11 mouse cellular contexts compared by ENCODE assay signal in the genomic region with DNA sequence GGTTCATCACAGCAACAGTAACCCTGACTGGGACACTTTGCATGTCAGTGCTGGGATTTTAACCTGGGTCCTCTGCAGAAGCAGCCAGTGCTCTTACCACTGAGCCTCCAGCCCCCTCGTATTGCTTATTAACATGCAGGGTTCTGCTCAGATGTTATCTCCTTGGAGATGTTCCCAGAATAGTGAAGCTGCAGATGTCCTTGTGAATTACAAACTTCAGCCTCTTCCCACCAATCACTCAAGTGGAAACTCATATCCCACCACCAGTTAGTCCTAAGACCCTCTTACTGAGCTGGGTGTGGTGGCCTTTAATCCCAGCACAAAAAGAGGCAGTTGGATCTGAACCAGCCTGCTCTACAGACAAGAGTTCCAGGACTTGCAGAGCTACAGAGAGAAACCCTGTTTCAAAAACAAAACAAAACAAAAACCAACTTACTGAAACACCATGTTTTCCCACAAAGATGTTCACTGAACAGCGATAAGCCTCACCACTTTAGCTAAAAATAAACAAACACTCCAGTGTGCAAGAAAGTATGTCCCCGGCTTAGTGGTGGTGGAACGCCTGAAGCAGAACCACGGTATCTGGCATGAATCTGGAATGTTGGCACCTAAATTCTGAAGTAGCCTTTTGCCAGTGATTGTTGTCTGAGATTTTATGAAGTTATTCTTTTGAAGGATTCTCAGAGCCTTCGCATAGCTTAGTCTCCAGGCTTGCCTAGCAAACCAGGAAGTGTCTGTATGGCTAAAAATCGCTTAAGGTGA. TPM values are rescaled to one million over a fixed set of nuclear protein-coding genes. Genes with fewer than 3 reads are reported as not detected.
DNase-seq lines count a peak whose midpoint lies in the region; ATAC-seq and TF ChIP-seq lines count a peak whose summit lies in the region.
"Had no signal": no experiment of that assay in that cellular context is flagged by ENCODE, and none has a peak within 500 bp of the region (broad histone marks: within the 10 kb centered on the region; RNA-seq: fewer than 3 reads in every experiment).

No protein-coding gene starts in this region.

- no peak overlapping the region for H3ac ChIP-seq in myocyte (ENCODE audit: control insufficient read depth, insufficient read length)

- WGBS in heart, postnatal 0 days = 25% methylated on average over 7 of the region's 7 CpGs
- 73% methylated on average over 7 of the region's 7 CpGs for WGBS in midbrain, embryonic 13.5 days
- WGBS in midbrain, embryonic 10.5 days = 86% methylated on average over 7 of the region's 7 CpGs

- no peak for ATAC-seq in heart, postnatal 0 days (ENCODE audit: insufficient read depth, low read depth)
- ATAC-seq in midbrain, embryonic 13.5 days = no peak

- no peaks in the 10 kb centered on the region for H3K27me3 ChIP-seq in heart, postnatal 0 days (ENCODE audit: control insufficient read depth, insufficient read depth, low read length)
- no peaks in the 10 kb centered on the region for H3K27me3 ChIP-seq in midbrain, embryonic 13.5 days
- H3K27me3 ChIP-seq in midbrain, embryonic 10.5 days (ENCODE audit: low read depth, poor library complexity, severe bottlenecking) = no peaks in the 10 kb centered on the region
- H3K27me3 ChIP-seq in myocyte (ENCODE audit: control insufficient read depth, insufficient read depth, insufficient read length) = no peaks in the 10 kb centered on the region
- H3K27me3 ChIP-seq: embryonic facial prominence, embryonic 13.5 days had no signal

- TF ChIP-seq POLR2A in myocyte (IDR thresholded peaks at IDR 0.05; ENCODE audit: insufficient read length, low read depth) = no peak

- no peak for TF ChIP-seq CTCF in heart, postnatal 0 days (IDR thresholded peaks at IDR 0.05; ENCODE audit: low read depth)

- peak overlapping the region; percentile 47; the same call in 1 of the 2 replicates for H3K27ac ChIP-seq in heart, postnatal 0 days (ENCODE audit: low read depth)
- H3K27ac ChIP-seq in midbrain, embryonic 13.5 days = peak overlapping the region; percentile 67
- no peak overlapping the region for H3K27ac ChIP-seq in midbrain, embryonic 10.5 days (replicated peaks)
- H3K27ac ChIP-seq: embryonic facial prominence, embryonic 13.5 days; kidney, postnatal 0 days; liver, embryonic 14.5 days had no signal

- peak; percentile 33 for DNase-seq in adrenal gland, adult 2 months
- no peak for DNase-seq in adrenal gland, adult 18-20 months (ENCODE audit: low spot score in 2 of 2)
- DNase-seq in heart, postnatal 0 days (ENCODE audit: low spot score) = no peak
- no peak for DNase-seq in heart, adult 18-20 months
- no peak for DNase-seq in midbrain, embryonic 10.5 days (ENCODE audit: low spot score)
- no peak for DNase-seq in embryo, embryonic 10 days (ENCODE audit: low spot score)

- H3K79me2 ChIP-seq in myocyte (ENCODE audit: control insufficient read depth, insufficient read depth) = peaks cover 48% of the 10 kb centered on the region

- no peak overlapping the region for H3K4me3 ChIP-seq in heart, postnatal 0 days (ENCODE audit: low read depth, low read length)
- H3K4me3 ChIP-seq in midbrain, embryonic 13.5 days (replicated peaks) = no peak overlapping the region
- no peak overlapping the region for H3K4me3 ChIP-seq in midbrain, embryonic 10.5 days
- no peak overlapping the region for H3K4me3 ChIP-seq in myocyte
- H3K4me3 ChIP-seq: embryonic facial prominence, embryonic 13.5 days had no signal

- H3K4me2 ChIP-seq in heart, postnatal 0 days (ENCODE audit: low read depth, low read length) = no peak overlapping the region
- H3K4me2 ChIP-seq in midbrain, embryonic 13.5 days (replicated peaks) = no peak overlapping the region; the same call in 1 of the 2 replicates
- H3K4me2 ChIP-seq in myocyte (ENCODE audit: low read depth) = peak overlapping the region; percentile 2
- H3K4me2 ChIP-seq: embryonic facial prominence, embryonic 13.5 days had no signal

- peaks cover 14% of the 10 kb centered on the region for H3K4me1 ChIP-seq in heart, postnatal 0 days (ENCODE audit: control insufficient read depth, insufficient read depth)
- peaks cover 55% of the 10 kb centered on the region for H3K4me1 ChIP-seq in midbrain, embryonic 13.5 days (replicated peaks)
- H3K4me1 ChIP-seq in midbrain, embryonic 10.5 days = peaks cover 52% of the 10 kb centered on the region

- H3K9ac ChIP-seq in heart, postnatal 0 days (replicated peaks; ENCODE audit: low read depth, low read length) = no peak overlapping the region
- no peak overlapping the region for H3K9ac ChIP-seq in midbrain, embryonic 13.5 days (replicated peaks)
- H3K9ac ChIP-seq: embryonic facial prominence, embryonic 13.5 days; liver, embryonic 14.5 days had no signal

- TF ChIP-seq EP300 in heart, postnatal 0 days (IDR thresholded peaks at IDR 0.05; ENCODE audit: low read depth) = no peak

- no peaks in the 10 kb centered on the region for H3K36me3 ChIP-seq in heart, postnatal 0 days (replicated peaks; ENCODE audit: control insufficient read depth, insufficient read depth, low read length)
- H3K36me3 ChIP-seq in midbrain, embryonic 13.5 days = no peaks in the 10 kb centered on the region
- H3K36me3 ChIP-seq in midbrain, embryonic 10.5 days = peaks cover 7% of the 10 kb centered on the region
- no peaks in the 10 kb centered on the region for H3K36me3 ChIP-seq in myocyte (ENCODE audit: control insufficient read depth, insufficient read depth)

- H3K9me3 ChIP-seq in heart, postnatal 0 days (replicated peaks; ENCODE audit: control insufficient read depth, low read length) = no peaks in the 10 kb centered on the region
- no peaks in the 10 kb centered on the region for H3K9me3 ChIP-seq in midbrain, embryonic 13.5 days
- no peaks in the 10 kb centered on the region for H3K9me3 ChIP-seq in midbrain, embryonic 10.5 days (replicated peaks)
- H3K9me3 ChIP-seq: embryonic facial prominence, embryonic 13.5 days had no signal

TF ChIP-seq in myocyte, 11 proteins besides CTCF, POLR2A, EP300 and RAD21:
- TF ChIP-seq REST (IDR thresholded peaks at IDR 0.05; ENCODE audit: insufficient read depth, insufficient read length) = no peak
- TF ChIP-seq SRF (IDR thresholded peaks at IDR 0.05; ENCODE audit: control insufficient read depth, insufficient read length, low read depth) = no peak

RNA-seq across cellular contexts. Expression of a gene that starts 5.9 kb away (rescaled TPM):
- 100 to 1,000 TPM; 255 to 306 TPM for total RNA-seq in adrenal gland, adult 2 months (2021)
- 177 and 180 TPM in 2 replicates for polyA plus RNA-seq in adrenal gland, adult 2 months (2012; rRNA removed)
- total RNA-seq in adrenal gland, adult 18-20 months (2021) = 100 to 1,000 TPM; 216 to 368 TPM
- 24.6 and 37.4 TPM in 2 replicates for total RNA-seq in heart, postnatal 0 days (2014; rRNA removed; ENCODE audit: low replicate concordance)
- 35.8 and 37.4 TPM in 2 replicates for polyA plus RNA-seq in heart, postnatal 0 days (2015; fragmentation: Nextera tagmentation; extraction: Ambion mirVana)
- total RNA-seq in heart, adult 18-20 months (2021) = 10 to 100 TPM; 16.7 to 18.0 TPM
- 188 and 192 TPM in 2 replicates for polyA plus RNA-seq in midbrain, embryonic 13.5 days (2015; fragmentation: Nextera tagmentation; extraction: Ambion mirVana)
- 110 and 123 TPM in 2 replicates for polyA plus RNA-seq in midbrain, embryonic 10.5 days (2016; fragmentation: Nextera tagmentation; extraction: Ambion mirVana)
- 13.7 TPM for polyA plus RNA-seq in myocyte (2012; fragmentation: generic; extraction: Trizol)

RNA-seq across cellular contexts. Expression of a gene that starts 16.6 kb away (rescaled TPM):
- 10 to 100 TPM; 85.8 to 89.5 TPM for total RNA-seq in adrenal gland, adult 2 months (2021)
- 26.4 and 39.7 TPM in 2 replicates for polyA plus RNA-seq in adrenal gland, adult 2 months (2012; rRNA removed)
- 10 to 100 TPM; 91.8 to 92.9 TPM for total RNA-seq in adrenal gland, adult 18-20 months (2021)
- 39.4 TPM in 2 replicates for total RNA-seq in heart, postnatal 0 days (2014; rRNA removed; ENCODE audit: low replicate concordance)
- polyA plus RNA-seq in heart, postnatal 0 days (2015; fragmentation: Nextera tagmentation; extraction: Ambion mirVana) = 15.7 and 17.5 TPM in 2 replicates
- 10 to 100 TPM; 57.2 to 60.2 TPM for total RNA-seq in heart, adult 18-20 months (2021)
- 40.4 and 45.5 TPM in 2 replicates for polyA plus RNA-seq in midbrain, embryonic 13.5 days (2015; fragmentation: Nextera tagmentation; extraction: Ambion mirVana)
- polyA plus RNA-seq in midbrain, embryonic 10.5 days (2016; fragmentation: Nextera tagmentation; extraction: Ambion mirVana) = 37.6 and 44.4 TPM in 2 replicates
- polyA plus RNA-seq in myocyte (2012; fragmentation: generic; extraction: Trizol) = 24.4 TPM

RNA-seq across cellular contexts. Expression of a gene that starts 54.9 kb away (rescaled TPM):
- 10 to 100 TPM; 25.5 to 27.6 TPM for total RNA-seq in adrenal gland, adult 2 months (2021)
- 7.5 and 9.9 TPM in 2 replicates for polyA plus RNA-seq in adrenal gland, adult 2 months (2012; rRNA removed)
- 10 to 100 TPM; 22.3 to 23.5 TPM for total RNA-seq in adrenal gland, adult 18-20 months (2021)
- total RNA-seq in heart, postnatal 0 days (2014; rRNA removed; ENCODE audit: low replicate concordance) = 34.6 and 36.4 TPM in 2 replicates
- 26.2 and 26.5 TPM in 2 replicates for polyA plus RNA-seq in heart, postnatal 0 days (2015; fragmentation: Nextera tagmentation; extraction: Ambion mirVana)
- total RNA-seq in heart, adult 18-20 months (2021) = 10 to 100 TPM; 14.2 to 14.5 TPM
- 46.1 and 50.3 TPM in 2 replicates for polyA plus RNA-seq in midbrain, embryonic 13.5 days (2015; fragmentation: Nextera tagmentation; extraction: Ambion mirVana)
- 69.7 and 74.0 TPM in 2 replicates for polyA plus RNA-seq in midbrain, embryonic 10.5 days (2016; fragmentation: Nextera tagmentation; extraction: Ambion mirVana)
- 19.4 TPM for polyA plus RNA-seq in myocyte (2012; fragmentation: generic; extraction: Trizol)
